Mouse (Mus musculus) gastrocnemius, postnatal 10 days (tissue): ENCODE data around the gene Ino80d. TPM values are rescaled to one million over a fixed set of nuclear protein-coding genes. Genes with fewer than 3 reads are reported as not detected.

Experiments
- DNase-seq: peaks from one replicate; pipeline ENCODE4 v3.0.0; 2021; ENCODE audit warnings: mixed read lengths
- total RNA-seq, 2 experiments: library from RNA; stranded (reverse); gene quantifications; 2 replicates each; pipeline ENCODE4 v1.2.3; 2021

Gene Ino80d
- total RNA-seq, 2 experiments from 2014 or later, result 15.6 to 21.6 TPM

DNA sequence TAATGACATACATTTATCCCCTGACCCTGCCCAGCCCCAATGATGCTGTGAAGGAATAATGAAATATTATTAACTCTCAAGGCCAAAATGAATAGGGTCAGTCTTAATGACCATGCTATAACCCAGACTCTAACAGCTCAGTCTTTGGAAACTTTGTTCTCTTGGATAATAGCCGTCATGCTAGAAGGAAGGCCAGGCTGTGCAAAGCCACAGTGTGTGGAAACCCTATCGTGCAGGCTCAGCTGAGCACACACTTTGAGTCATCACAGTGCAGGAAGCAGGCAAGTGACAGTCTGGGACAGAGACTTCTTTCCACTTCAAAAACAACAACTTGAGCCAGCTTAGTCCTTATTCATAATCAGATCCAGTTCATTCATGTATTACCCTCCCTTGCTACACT, 126.9 kb downstream of the Ino80d start:
- DNase-seq, result no peak

DNA sequence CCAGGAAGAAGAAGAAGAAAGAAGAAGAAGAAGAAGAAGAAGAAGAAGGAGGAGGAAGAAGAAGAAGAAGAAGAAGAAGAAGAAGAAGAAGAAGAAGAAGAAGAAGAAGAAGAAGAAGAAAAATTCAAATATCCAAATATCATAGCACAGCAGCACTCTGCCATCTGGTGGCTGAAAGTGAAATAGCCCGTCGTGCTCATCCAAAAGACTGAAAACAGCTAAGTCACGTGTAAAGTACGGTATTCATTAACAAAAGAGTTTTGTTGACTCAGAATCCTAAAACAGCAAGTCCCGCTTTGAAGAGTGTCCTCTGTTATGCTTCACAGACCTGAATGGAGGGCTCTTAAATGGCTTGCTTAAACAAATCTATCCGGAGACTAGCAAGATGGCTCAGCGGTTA, 128.2 kb downstream of the Ino80d start:
- peak; percentile 57 for DNase-seq

DNA sequence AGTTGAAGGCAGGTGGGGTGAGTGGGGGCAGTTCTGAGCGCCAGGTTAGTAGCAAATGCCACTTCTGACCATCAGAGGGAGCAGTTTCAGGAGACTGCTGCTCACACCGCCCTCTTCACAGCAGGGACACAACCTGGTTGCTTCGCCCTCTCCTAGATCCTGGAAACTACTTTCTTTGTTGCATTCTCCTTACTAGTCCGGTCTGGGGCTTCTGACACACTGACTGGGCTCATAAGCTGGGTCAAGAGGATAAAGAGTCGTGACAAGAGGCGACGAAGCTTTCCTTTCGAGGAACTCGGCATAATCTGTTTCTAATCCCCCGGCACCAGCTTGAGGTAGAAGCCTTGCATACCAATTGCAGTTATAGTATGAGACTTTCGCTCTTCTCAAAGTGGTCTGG, 129.9 kb downstream of the Ino80d start:
- DNase-seq, result peak; percentile 44

DNA sequence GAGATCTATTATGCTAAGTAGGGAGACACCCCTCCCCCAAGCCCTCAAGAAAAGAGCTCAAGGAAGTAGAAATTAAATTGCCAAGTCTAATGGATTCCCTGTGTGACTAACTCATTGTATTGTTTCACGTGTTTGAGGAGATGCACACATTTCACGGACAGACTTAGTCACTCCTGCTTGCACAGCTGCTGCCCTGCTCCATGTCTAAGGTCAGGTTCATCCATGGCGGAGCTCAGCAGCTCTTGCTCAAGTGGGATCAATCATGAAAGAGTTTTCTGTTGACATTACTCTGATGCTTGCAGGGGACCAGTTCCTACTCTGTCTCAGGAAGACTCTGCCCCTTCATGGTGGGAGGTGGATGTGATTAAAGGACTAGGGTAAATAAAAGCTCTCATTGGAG, 137.7 kb downstream of the Ino80d start:
- no peak for DNase-seq

DNA sequence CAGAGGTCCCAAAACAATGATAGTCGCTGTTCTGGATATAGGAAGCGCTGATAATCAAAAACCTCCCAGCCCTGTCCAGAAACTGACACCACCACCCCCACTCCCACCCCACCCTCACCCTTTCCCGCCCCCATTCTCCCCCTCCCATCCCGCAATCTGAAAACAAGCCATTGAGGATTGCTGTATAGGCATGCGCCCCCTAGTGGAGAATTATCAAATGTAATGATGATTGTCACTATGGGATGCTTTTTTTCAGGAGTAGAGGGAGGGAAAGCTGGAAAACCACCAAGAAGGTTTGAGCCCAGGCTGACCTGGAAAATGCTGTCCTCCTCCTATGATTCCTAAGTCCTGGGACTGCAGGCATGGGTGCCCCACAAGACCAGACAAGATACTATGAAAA, 147.6 kb downstream of the Ino80d start:
- no peak for DNase-seq

DNA sequence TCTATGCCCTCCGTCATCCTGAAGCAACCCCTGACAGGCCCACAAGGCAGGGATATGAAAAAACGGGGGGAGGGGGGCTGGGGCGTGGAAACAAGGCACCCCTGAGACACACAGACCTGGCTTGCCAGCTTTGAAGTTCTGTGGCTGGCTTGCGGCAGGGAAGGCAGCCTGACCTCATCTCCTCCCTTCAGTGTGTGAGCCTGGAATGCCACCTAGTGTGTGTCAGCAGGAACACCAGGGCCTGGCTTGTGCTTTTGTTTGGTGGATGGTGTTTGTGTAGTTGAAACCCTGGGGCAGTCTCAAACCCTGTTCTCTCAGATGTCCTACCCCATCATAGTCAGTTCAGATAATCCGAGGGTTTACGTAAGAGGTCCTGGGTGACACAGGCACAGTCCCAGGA, 150.2 kb downstream of the Ino80d start:
- peak; percentile 55 for DNase-seq

DNA sequence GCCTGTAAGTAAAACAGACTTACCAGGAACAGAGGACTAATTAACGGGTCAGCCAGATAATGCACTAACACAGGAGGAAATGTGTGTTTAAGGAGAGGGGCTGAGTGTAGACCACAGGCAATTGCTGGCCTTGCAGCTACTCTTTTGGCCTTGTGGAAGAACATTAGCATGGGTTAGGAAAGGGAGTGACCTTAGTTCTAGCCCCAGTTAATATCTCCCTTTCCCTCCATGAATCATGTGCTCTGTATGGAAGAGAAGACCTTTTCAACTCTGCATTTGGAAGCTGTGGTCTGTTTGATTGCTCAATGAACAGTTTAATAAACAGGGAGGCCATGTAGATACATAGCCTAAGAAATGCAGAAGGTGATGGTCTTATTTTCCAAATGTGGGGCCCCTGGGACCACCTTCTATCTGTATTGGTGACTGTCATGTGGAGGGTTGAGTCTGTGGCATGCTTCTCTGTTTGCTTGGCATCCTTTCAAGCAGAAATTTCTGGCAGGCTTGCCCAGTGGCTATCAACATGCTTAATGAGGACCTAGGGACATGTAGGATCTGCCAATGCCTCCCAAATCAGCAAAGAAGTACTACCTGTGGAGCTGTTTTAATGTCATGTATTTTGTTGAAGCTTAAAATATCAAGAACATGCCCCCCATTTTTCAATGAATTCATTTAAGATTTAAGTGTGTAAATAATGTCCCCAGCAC, 157.4 kb downstream of the Ino80d start:
- DNase-seq, result no peak

DNA sequence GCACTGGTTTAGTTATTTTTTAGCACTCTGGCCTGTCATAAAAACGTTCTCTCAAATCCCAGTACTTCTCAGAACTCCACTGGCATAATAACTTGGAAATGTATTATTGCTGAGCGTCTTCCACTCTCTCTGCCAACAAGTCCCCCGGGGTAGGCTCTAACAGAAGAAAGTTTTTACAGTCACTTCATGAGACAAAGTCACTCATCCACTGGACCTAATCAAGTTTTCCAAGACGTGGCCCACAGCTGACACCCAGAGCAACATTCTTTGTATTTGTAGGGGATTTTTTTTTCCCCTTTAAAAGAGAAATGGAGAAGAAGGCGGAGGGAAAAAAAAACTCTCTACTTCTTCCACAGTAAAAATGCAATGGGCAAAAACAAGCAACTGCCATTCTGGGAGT, 157.9 kb downstream of the Ino80d start:
- no peak for DNase-seq

DNA sequence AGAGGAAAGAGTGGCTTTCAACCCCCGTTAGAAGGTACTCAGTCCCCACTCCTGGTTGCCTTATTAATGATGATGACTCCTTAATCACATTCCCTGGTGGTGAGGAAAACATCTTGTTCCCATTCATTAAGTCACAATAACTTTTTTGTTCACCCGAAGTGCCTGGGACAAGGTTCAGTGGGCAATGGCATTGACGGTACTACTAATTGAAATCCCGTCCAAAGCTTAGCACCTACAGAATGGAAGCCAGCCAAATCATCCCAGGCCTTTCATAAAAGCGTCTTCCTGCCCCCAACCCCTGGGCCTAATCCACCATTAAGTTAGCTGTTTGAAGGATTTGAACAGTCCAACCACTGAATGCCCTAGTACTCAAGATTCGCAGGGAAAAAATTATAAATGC, 159.1 kb downstream of the Ino80d start:
- DNase-seq, result no peak

DNA sequence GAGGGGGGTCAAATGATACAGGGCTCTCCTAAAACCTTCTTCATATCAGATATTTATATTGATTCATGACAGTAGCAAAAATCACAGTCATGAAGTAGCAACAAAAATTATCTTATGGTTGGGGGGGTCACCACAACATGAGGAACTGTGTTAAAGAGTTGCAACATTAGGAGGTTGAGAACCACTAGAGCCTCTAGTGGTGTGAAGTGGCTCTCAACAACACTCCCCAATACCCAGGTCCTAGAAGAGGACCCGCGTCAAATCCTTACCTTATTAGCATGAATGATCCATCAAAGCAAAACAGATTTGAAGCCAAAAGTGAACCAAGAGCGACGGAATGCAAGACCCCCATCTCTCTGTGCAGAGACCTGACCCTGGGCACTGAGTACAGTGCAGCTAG, 161.4 kb downstream of the Ino80d start:
- DNase-seq, result no peak

DNA sequence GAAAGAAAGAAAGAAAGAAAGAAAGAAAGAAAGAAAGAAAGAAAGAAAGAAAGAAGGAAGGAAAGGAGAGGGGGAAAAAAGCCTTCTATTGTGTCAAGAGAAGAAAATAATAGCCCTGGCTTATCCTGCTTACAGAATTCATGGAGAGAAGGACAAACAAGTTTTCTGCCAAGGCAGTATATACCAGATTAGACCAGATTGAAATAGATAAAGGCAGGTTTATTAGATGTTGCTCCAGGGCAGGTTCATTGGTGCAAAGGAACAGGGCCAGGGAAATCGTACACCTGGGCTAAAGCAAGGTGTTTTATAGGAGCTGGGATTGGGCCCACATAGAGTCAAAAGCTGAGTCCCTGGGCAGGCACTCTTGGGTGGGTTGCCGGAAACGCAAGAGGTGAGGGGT, 162.1 kb downstream of the Ino80d start:
- no peak for DNase-seq

DNA sequence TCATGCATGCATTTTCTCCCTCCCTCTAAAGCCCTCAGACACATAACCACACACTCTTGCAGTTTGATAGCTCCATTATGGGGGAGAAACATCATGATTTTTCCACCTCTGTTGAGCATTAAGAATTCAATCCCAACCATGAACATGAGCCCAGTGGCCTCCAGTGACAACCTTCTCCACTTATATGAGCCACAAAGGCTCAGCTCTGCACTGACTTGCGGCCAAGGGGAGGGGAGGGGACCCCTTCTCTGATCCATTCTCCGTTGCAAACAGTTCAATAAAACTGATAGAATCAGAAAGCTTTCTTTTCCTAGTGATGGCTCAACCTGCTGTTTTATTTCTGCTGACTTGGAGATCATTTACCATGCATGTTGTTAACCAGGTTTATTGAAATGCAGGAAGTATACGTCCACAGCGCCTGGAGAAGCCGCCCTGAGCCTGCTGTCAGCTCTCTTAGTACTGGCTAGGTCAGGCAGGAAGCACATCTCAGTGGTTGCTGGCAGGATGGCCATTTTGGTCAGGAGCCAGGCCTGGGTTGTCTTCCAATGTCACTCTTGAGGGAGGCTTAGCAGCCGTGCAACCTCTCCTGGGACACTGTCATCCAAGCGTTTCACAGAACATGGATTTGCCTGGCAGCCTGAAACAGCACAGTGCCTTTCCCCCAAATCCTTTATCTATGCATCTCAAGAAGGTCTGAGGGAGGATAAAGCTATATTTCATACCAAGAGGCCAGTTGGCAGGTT, 163.2 kb downstream of the Ino80d start:
- DNase-seq, result peak; percentile 73

DNA sequence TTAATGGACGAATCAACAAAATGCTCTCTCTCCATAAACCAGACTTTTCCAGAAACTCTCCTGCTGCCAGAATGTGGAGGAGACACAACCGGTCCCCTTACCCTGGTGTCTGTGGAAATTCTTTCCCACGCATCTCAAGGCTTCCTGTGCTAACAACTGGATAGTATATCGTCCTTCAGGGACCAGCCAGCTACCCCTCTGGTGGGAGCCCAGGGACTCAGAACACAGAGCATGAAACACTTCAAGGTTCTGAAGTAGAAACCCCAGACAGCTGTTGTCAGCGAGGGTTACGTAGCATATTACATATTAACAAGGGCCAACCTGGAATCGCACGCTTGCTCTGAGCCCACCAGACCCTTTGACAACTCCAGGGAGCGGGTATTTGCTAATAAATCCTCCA, 163.9 kb downstream of the Ino80d start:
- no peak for DNase-seq

DNA sequence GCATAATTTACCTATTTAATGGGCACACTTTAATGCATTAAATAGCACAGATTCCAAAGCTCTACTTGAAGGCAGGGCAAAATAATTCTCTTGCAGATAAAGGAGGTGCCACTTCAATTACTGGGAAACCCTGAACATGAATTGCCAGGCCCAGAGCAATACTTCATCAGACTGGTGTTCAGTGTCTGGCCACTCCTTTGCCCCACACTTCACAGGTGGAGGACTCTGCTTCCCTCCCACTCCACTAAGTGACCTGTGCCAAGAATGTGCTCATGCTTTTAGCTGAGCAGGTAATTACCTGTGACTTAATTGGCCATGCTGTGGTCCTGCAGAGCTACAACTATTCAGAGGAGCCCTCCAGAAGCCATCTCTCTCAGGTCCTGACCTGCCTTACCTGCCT, 166.7 kb downstream of the Ino80d start:
- DNase-seq, result no peak

DNA sequence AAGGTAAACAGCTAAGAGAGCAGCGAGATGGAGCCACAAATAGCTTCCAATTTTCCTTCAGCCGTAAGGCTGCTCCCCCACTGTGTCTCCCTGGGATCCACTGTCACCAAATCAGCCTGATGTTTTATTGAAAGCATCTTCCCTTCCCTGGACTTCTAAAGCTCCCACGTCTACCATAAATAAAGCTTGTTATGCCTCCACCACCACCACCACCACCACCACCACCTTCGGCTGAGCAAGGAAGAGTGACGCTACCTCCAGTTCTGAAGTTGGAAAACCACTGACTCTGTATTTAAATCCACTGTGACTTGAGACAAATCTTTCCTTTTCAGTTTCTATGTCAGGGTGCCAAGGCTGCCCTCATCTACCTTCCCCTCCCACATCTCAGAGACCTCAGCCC, 167.5 kb downstream of the Ino80d start:
- no peak for DNase-seq

DNA sequence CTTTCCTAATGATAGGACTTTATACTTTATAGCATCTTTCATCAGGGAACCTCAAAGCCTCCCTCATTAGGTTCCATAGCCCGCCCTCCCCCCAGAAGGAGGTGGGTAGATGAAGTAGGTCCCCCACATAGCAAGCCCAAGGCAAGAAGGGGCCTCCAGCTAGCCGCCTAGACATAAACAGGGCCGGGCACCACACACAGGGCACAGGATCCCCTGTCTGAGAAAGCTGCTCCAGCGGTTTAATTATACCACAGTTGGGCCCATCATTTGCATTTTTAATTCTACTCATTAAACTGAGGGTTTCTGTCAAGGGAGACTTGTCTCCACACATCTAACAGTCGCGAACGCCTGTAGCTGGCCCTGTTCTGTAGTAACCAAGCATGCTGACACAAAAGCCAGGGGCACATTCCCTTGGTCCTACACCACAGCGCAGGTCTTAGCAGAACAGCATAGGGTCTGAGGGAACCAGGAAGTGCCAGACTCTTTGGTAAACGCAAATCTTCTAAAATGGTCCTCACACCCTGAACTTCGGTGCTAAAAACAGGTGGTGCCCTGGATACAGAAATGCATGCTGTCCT, 179.6 kb downstream of the Ino80d start:
- no peak for DNase-seq

DNA sequence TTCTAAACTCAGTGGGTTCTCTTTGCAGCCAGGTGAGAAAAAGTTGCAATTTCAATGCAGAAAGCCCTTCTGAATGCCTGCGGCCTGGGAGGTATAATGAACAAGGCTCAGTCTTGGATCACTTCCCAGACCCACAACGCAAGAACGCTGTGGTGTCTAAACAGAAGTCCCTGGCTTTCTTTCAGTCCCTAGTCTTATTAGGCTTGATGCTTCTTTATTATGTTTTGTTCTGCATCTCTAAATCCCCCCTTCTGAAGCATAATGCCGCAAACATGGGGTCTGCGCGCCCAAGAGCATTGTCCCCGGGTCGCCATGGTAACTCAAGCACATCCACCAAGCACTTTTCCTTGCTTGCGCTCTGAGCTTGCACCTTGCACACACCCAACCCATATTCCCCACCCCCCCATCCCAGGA, 180.4 kb downstream of the Ino80d start:
- no peak for DNase-seq

DNA sequence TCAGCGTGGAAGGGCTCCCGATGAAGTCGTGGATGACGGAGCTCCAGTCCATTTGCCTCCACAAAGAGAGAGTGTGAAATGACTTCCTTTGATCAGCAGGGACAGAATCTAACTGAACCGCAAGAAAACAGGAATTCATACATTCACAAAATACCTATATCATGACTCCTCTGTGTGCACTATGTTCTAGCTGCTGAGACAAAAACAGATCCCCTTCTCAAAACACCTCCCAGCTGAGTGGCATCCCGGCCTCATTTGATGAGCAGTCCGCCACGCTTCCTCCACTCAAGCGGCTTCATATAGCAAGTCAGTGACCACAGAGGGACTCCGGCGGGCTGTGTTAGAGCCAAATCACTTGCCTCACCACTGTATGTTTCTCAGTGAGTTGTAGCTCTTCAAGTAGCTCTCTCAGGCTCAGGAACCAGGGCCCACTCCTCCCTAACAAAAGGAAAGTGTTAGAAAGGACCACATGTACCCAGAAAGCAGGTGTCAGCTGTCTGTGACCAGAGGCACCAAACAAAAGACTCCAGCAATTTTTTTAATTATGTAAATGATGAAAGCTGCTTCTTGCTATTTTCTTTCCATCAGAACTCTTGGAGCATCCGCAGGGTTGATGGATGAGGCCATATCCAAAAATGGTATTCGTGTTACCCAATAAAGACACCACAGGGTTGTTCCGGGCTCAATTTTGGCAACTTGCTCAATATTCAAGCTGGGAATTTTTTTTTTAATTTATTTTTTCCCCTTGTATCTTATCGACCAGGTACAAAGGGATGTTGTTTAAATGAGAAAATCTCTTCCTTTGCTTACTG, 181.0 kb downstream of the Ino80d start:
- no peak for DNase-seq

DNA sequence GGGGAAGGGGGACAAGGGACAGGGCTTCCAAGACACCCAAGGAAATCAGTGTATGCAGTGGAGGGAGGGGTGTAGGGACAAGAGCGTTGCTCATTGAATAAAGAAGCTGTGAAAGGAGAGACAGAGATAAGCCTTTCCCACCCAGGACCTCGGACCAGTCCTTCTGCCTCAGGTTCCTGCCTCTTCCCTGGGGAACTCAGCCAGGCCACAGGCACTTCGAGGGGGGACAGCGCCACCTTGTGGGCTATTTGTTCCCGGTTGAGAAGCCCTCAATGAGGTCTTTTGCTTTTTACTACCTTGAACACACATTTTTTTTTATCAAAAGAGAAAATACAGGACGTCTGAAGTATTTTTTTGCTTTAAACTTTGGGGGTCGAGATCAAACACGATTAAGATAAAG, 185.0 kb downstream of the Ino80d start:
- DNase-seq, result peak; percentile 87

DNA sequence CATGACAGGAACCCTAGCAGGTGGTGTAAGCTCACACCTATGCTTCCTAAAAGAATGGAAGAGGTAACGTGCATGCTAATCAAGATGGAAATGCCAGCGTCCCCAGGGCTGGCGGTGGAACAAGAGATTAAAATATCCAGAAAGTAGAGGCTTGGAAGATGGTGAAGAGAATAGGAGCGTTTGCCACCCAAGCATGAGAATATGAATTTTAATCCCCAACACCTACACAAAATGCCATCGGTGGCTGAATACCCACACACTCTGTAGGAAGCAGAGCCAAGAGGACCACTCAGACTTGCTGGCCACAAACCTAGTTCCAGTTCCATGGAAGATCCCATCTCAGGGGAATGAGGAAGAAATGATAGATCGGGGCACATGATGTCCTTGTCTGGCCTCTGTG, 195.2 kb downstream of the Ino80d start:
- DNase-seq, result no peak

DNA sequence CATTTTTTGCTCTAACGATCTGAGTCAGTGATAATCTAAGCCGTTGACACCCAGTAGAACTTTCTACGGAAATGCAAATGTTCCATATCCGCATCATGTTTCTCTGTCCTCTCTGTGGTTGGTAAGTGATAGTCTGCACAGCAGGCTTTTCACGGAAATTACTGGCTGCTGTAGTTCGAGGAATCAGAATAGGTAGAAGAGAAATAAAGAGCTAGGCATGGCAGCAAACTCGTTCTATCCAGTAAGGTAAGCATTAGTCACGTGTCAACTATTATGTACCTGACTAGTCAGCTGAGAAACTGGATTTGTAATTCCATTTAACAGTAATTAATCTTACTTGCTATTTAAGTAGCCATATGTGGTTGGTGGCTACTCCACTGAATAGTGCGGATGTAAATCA, 197.9 kb downstream of the Ino80d start:
- DNase-seq, result no peak

DNA sequence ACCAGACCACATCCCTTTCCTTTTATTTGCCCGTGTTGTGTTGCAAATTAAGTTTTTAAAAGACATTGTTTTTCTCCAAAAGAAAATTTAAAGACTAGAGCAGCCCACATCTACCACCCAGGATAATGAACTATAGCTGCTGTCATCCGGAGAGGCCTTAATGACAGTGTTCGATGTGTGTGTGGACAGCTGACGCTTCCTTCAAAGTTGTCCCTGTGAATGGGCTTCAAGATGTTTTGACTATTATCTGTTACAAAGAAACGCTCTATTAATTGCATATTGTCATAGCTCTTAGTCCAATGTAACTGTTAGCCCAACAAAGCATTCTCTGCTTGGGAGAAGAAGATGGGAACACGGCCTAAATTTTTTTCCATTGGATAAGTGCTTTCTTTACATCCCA, 200.0 kb downstream of the Ino80d start:
- DNase-seq, result no peak

DNA sequence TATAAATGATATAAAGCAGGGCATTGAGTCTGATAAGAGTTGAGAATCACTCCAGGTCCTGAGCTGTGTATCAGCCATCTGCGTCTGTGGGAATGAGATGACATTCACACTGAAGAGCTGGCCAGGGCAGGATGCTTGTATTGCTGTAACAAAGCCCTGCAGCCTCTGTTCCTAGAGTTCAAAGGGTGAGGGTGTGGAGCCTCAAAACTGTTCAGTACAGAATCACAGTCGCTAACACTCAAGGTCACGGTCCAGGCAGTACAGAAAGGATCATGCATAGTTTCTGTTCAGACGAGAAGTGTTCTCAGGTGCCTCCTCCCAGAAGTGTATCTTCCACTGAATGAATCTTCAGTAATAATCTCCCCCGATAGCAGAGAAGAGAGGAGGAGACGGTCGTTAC, 203.0 kb downstream of the Ino80d start:
- DNase-seq, result no peak
